Mouse (Mus musculus) spleen, adult 2 months (tissue): ENCODE data around the gene Clca1.

ENCODE experiments used
- CTCF ChIP-seq: fragments of 200-500 bp; IDR thresholded peaks from 2 replicates; pipeline ENCODE4 v1.5.1; 2011; ENCODE audit warnings: mild to moderate bottlenecking, inconsistent platforms; ENCODE audit not compliant: insufficient read depth, insufficient read length, insufficient replicate concordance; ENCODE audit errors: extremely low read depth
- POLR2A ChIP-seq: fragments of 200-500 bp; IDR thresholded peaks from 2 replicates; pipeline ENCODE4 v1.6.1; 2011; ENCODE audit warnings: low read depth, low read length, inconsistent platforms

DNA sequence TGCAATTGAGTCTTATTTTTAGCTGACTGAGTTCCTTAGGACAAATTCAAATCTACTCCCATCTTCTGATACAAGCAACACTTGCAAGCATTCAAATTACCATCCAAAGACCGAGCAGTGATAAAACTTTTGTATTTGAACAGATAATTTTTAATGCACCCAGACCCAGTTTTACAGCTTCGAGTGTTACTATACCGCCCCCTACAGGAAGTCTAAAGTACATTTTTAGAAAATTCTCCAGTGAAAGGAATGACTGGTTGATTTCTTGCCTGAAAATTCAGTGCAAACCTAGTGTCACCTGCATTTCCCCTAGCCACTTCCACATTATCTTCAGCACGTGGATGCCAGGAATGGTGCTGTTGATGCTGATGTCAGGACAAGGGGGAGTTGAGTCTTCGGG is 28.2 kb downstream of the Clca1 start:
- TF ChIP-seq CTCF (no peak), POLR2A (no peak)
